Comparison of ENCODE assay signal across 22 mouse cellular contexts in the genomic region with DNA sequence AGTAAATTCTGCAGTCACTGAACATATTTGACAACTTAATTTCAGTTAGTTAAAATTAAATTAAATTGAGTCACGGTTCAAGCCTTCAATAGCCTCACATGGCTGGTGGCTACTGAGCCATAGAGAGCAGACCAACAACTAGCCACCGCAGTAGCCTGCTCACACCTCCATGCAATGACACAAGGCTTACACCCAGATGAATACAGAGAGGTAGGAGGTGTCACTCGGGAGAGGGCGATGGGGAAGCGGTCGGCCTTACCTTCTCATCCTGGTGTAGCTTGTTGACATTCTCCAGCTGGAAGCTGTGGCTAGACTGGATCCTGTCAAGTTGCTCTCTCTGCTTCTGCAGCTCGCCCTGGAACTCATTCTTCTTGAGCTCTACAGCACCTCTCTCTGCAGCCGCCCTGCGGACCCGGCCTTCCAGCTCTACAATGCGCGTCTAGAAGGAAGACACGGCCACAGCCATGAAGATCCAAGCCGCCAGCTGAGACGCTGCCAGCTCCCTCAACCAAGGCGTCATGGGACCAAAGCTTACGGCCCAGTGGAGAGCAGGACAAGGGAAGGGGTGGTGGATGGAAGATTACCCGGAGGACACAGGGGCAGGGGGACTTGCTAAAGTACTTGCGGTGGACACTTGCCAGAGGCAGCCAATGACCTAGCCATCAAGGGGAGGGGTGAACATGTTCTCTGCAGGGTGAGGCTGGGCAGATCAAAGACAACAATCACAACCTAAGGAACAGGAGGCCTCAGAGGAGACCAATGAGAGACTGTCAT. TPM values are rescaled to one million over a fixed set of nuclear protein-coding genes. Genes with fewer than 3 reads are reported as not detected.
DNase-seq lines count a peak whose midpoint lies in the region; ATAC-seq and TF ChIP-seq lines count a peak whose summit lies in the region.
"Had no signal": no experiment of that assay in that cellular context is flagged by ENCODE, and none has a peak within 500 bp of the region (broad histone marks: within the 10 kb centered on the region; RNA-seq: fewer than 3 reads in every experiment).

No protein-coding gene starts in this region.

- peak; percentile 85 for ATAC-seq in Patski
- ATAC-seq: forebrain, embryonic 14.5 days; hindbrain, embryonic 16.5 days had no signal

- no peak for TF ChIP-seq CTCF in Patski (IDR thresholded peaks at IDR 0.05)

- POLR2A ChIA-PET in Patski (lab: Charles Lee), result interaction anchor here (1.0 to 2.2 kb wide), 4 partner anchors 11 to 59 kb away, joined by 3 to 7 read pairs (median 4); partner anchors contain the start of gene Golm1

- CTCF ChIA-PET in Patski (lab: Charles Lee), result interaction anchor here (1.1 to 1.9 kb wide), 6 partner anchors 10 to 64 kb away, joined by 3 to 6 read pairs (median 4); partner anchors contain the start of gene Golm1

- in situ Hi-C loops in Patski (cut with MboI; ENCODE audit: low pct_unique_long_range_greater_than_20kb), result no loop called here

- peak; percentile 35 for DNase-seq in kidney, adult 18-20 months
- DNase-seq in kidney, postnatal 10 days, result no peak
- peak; percentile 68 for DNase-seq in Patski (ENCODE audit: low read depth, low spot score)
- peak; percentile 44 for DNase-seq in kidney, adult 9 months
- peak; percentile 32 to 74 for DNase-seq in kidney, postnatal 25 days
- DNase-seq in right cerebral cortex, postnatal 14 days, result no peak
- DNase-seq in heart, adult 11 months, result no peak
- DNase-seq: adrenal gland, postnatal 25 days; cerebellum, adult 2 months; cerebellum, postnatal 10 days; gastrocnemius, postnatal 36 days; heart, adult 18-20 months; heart, postnatal 10 days; heart, postnatal 4 days had no signal

- H3K27me3 ChIP-seq in Patski, result no peaks in the 10 kb centered on the region
- H3K27me3 ChIP-seq: hindbrain, embryonic 12.5 days had no signal

RNA-seq across cellular contexts. Expression of gene Golm1, which starts 11.5 kb away (rescaled TPM):
- polyA plus RNA-seq in Patski (2021), result 290 TPM

RNA-seq across cellular contexts. Expression of gene 4921517D22Rik, which starts 29.8 kb away (rescaled TPM):
- polyA plus RNA-seq in Patski (2021), result not detected
- polyA plus RNA-seq: cerebellum, adult 2 months; embryonic facial prominence, embryonic 10.5 days; embryonic facial prominence, embryonic 14.5 days; forebrain, embryonic 14.5 days; G1E; heart, embryonic 10.5 days; heart, embryonic 14.5 days; hindbrain, embryonic 12.5 days; hindbrain, embryonic 16.5 days had no signal

RNA-seq across cellular contexts. Expression of gene Spata31d1a, which starts 46.0 kb away (rescaled TPM):
- polyA plus RNA-seq in Patski (2021), result 0.01 TPM
- polyA plus RNA-seq: forebrain, embryonic 14.5 days; G1E; heart, embryonic 14.5 days; hindbrain, embryonic 16.5 days had no signal

RNA-seq across cellular contexts. Expression of gene Spata31d1b, which starts 48.0 kb away (rescaled TPM):
- polyA plus RNA-seq in Patski (2021), result not detected
- polyA plus RNA-seq: cerebellum, adult 2 months; embryonic facial prominence, embryonic 10.5 days; forebrain, embryonic 14.5 days; G1E; heart, embryonic 10.5 days; heart, embryonic 14.5 days; hindbrain, embryonic 12.5 days had no signal

Comparison
In these comparisons a context has a peak if more than half of its experiments do, and no peak if none do; other contexts are left out.
1. DNase-seq: peak in kidney, adult 18-20 months (single experiment), Patski (single experiment), kidney, adult 9 months (single experiment) and kidney, postnatal 25 days (2 of 2); none in kidney, postnatal 10 days (single experiment), right cerebral cortex, postnatal 14 days (single experiment) and heart, adult 11 months (single experiment).